1 mouse cellular context compared by ENCODE assay signal in the genomic region with DNA sequence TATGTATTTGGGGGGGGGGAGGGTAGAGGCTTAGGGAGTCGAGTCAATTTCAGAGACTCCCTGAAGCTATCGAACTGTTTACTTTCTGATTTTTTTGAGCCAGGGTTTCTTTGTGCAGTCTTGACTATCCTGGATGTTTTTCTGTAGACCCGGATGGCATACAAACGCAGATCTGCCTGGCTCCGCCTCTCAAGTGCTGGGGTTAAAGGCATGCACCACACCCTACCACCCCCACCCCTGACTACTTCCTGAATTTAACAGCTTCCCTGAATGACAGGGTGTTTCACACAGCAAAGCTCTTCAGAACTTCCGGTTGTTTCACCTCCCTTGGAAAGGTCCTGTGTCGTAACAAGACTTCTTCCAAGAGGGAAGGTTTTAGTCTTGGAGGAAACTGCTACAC.
TF ChIP-seq lines count a peak whose summit lies in the region.

No protein-coding gene starts in this region.

TF ChIP-seq in CH12.LX, 34 proteins besides CTCF, POLR2A, EP300 and RAD21 (continued from another document):
- TF ChIP-seq TBP (conservative IDR thresholded peaks at IDR 0.05; ENCODE audit: low read depth, low read length) (0 out of 2 replicates have a peak, but pooled peaks have one; percentile 34), KAT2A (IDR thresholded peaks at IDR 0.05; ENCODE audit: insufficient replicate concordance, low read length) (no peak), ELF1 (IDR thresholded peaks at IDR 0.05; ENCODE audit: low read depth, low read length) (peak; percentile 53; the same call in 1 of the 2 replicates)
TF ChIP-seq in CH12.LX: peak in this region for 3.
